Mouse (Mus musculus) testis, adult 2 months (tissue): ENCODE data around the gene Sertad2. TPM values are rescaled to one million over a fixed set of nuclear protein-coding genes. Genes with fewer than 3 reads are reported as not detected.

Source experiments
- H3K27ac ChIP-seq: fragments of 200-500 bp; 2 replicates; pipeline ENCODE4 v1.5.1; 2012; ENCODE audit warnings: low read depth, low read length; ENCODE audit not compliant: control insufficient read depth, insufficient read depth
- H3K27me3 ChIP-seq: fragments of 200-500 bp; 2 replicates; pipeline ENCODE4 v1.6.1; 2012; ENCODE audit warnings: mild to moderate bottlenecking, low read length, moderate library complexity; ENCODE audit not compliant: control insufficient read depth, insufficient read depth
- H3K36me3 ChIP-seq: fragments of 200-500 bp; 2 replicates; pipeline ENCODE4 v1.6.1; 2012; ENCODE audit warnings: mild to moderate bottlenecking, low read length; ENCODE audit not compliant: control insufficient read depth, insufficient read depth
- H3K4me1 ChIP-seq: fragments of 200-500 bp; 2 replicates; pipeline ENCODE4 v1.6.1; 2012; ENCODE audit warnings: low read length; ENCODE audit not compliant: control insufficient read depth, insufficient read depth
- H3K4me3 ChIP-seq: fragments of 200-500 bp; 2 replicates; pipeline ENCODE4 v1.5.1; 2012; ENCODE audit warnings: low read depth, mild to moderate bottlenecking, low read length, moderate library complexity, mixed read lengths; ENCODE audit not compliant: control insufficient read depth
- CTCF ChIP-seq: fragments of 200-500 bp; IDR thresholded peaks from 2 replicates; pipeline ENCODE4 v1.5.1; 2012; ENCODE audit warnings: low read depth, mild to moderate bottlenecking, inconsistent platforms, low read length, moderate library complexity; ENCODE audit not compliant: control insufficient read depth, insufficient read depth, insufficient replicate concordance
- POLR2A ChIP-seq: fragments of 200-500 bp; IDR thresholded peaks from 2 replicates; pipeline ENCODE4 v1.6.1; 2012; ENCODE audit warnings: low read depth, mild to moderate bottlenecking, inconsistent platforms, low read length, moderate library complexity; ENCODE audit not compliant: control insufficient read depth
- polyA plus RNA-seq: library from polyadenylated mRNA; depleted of rRNA; stranded (reverse); fragments of >200 nt; gene quantifications from 2 replicates; pipeline ENCODE4 v1.2.3, GENCODE M21; 2012

The Sertad2 gene
- polyA plus RNA-seq, 1 experiment, result 148 TPM

- TF ChIP-seq POLR2A (no peak), CTCF (no peak)
- H3K4me3 ChIP-seq, result no peak overlapping the region
- no peak overlapping the region for H3K27ac ChIP-seq
- peaks cover 4% of the 10 kb centered on the region for H3K4me1 ChIP-seq
- no peaks in the 10 kb centered on the region for H3K36me3 ChIP-seq
- no peaks in the 10 kb centered on the region for H3K27me3 ChIP-seq
Measured at GRCm38 (mm10) chr11:20550196-20550595, 7.1 kb downstream of the Sertad2 start.

- no peak overlapping the region for H3K4me3 ChIP-seq
- H3K36me3 ChIP-seq, result no peaks in the 10 kb centered on the region
- TF ChIP-seq CTCF (no peak), POLR2A (no peak)
- H3K27ac ChIP-seq, result no peak overlapping the region
- H3K27me3 ChIP-seq, result no peaks in the 10 kb centered on the region
- no peaks in the 10 kb centered on the region for H3K4me1 ChIP-seq
Measured at GRCm38 (mm10) chr11:20552059-20552458, 9.0 kb downstream of the Sertad2 start.

GRCm38 (mm10) chr11:20552758-20553673 is 10.0 kb downstream of the Sertad2 start:
- Histone ChIP-seq H3K4me3 (no peak overlapping the region), H3K27me3 (no peaks in the 10 kb centered on the region), H3K36me3 (no peaks in the 10 kb centered on the region), H3K27ac (no peak overlapping the region), H3K4me1 (no peaks in the 10 kb centered on the region)
- no peak for TF ChIP-seq POLR2A
- no peak for TF ChIP-seq CTCF

DNA sequence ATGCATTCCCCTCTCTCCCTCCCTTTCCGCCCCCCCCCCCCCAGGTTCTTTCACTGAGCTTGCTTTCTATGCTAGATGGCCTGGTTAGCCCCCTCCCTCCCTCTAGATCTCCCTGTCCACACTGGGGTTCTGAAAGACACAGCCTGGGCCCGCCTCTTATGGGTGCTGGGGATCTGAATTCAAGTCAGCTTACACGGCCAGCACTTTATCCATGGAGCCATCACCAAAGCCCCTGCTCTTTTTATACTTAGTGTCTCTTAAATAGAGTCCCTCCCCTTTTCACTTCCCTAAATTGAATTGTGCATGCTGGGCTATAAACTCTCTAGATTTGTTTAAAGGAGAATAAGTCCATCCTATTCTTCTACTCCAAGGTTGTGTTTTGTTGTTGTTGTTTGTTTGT is 12.6 kb downstream of the Sertad2 start:
- Histone ChIP-seq H3K4me3 (no peak overlapping the region), H3K4me1 (no peaks in the 10 kb centered on the region), H3K27me3 (no peaks in the 10 kb centered on the region), H3K36me3 (no peaks in the 10 kb centered on the region), H3K27ac (no peak overlapping the region)
- TF ChIP-seq CTCF, result no peak
- TF ChIP-seq POLR2A, result no peak

DNA sequence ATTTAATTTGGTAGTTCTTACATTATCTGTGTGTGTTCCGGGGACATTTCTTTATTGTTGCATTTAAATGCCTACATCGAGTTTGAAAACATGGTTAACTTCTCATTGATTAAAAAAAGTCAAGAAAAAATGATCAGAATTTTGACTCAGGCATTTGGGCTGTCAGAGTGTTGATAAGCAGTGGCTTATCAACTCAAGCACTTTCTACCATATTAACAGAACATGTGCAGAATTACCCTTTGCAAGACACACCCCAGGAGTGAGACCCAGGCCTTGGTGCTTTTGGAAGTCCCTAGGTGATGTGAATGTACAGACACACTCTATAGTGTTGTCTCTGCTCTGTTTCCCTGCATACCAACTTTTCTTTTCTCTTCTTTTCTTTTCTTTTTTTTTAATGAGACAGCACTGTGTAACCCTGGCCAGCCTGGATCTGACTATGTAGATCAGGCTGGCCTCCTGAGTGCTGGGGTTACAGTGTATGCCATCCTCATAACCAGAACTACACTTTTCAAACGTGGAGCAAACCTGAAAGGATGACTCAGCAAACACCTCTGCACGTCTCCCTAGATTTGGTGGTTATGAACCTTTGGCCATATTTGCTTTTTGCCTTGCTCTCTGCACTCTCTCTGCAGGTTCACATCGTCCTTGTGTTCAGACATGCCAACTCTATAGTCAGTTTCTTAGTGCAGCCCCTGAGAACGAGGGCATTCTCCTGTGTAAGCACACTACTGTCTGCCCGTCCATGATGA is 13.3 kb downstream of the Sertad2 start:
- Histone ChIP-seq H3K4me1 (no peaks in the 10 kb centered on the region), H3K36me3 (no peaks in the 10 kb centered on the region), H3K4me3 (no peak overlapping the region), H3K27me3 (no peaks in the 10 kb centered on the region), H3K27ac (no peak overlapping the region)
- TF ChIP-seq POLR2A (no peak), CTCF (no peak)

- Histone ChIP-seq H3K27ac (no peak overlapping the region), H3K4me3 (no peak overlapping the region), H3K4me1 (no peaks in the 10 kb centered on the region), H3K36me3 (no peaks in the 10 kb centered on the region), H3K27me3 (no peaks in the 10 kb centered on the region)
- no peak for TF ChIP-seq CTCF
- no peak for TF ChIP-seq POLR2A
Measured at GRCm38 (mm10) chr11:20559236-20559950, 16.3 kb downstream of the Sertad2 start.
